Mouse (Mus musculus) olfactory bulb, adult 2 months (tissue): Measurements from ENCODE around the gene Hcrtr2. TPM values are rescaled to one million over a fixed set of nuclear protein-coding genes. Genes with fewer than 3 reads are reported as not detected.

ENCODE experiments used
- H3K27ac ChIP-seq: fragments of 200-500 bp; 2 replicates; pipeline ENCODE4 v1.5.1; 2012; ENCODE audit warnings: low read depth, low read length; ENCODE audit not compliant: insufficient read depth
- H3K4me1 ChIP-seq: fragments of 200-500 bp; 2 replicates; pipeline ENCODE4 v1.6.1; 2012; ENCODE audit warnings: low read length; ENCODE audit not compliant: control insufficient read depth, insufficient read depth
- H3K4me3 ChIP-seq: fragments of 200-500 bp; 2 replicates; pipeline ENCODE4 v1.5.1; 2012; ENCODE audit warnings: mild to moderate bottlenecking, low read depth, low read length, moderate library complexity; ENCODE audit not compliant: insufficient read depth
- CTCF ChIP-seq: fragments of 200-500 bp; IDR thresholded peaks from 2 replicates; pipeline ENCODE4 v1.5.1; 2012; ENCODE audit warnings: low read depth, mild to moderate bottlenecking, low read length, moderate library complexity; ENCODE audit not compliant: insufficient read depth
- POLR2A ChIP-seq: fragments of 200-500 bp; IDR thresholded peaks from 2 replicates; pipeline ENCODE4 v1.6.1; 2012; ENCODE audit warnings: mild to moderate bottlenecking, low read depth, low read length, moderate library complexity; ENCODE audit not compliant: insufficient read depth
- WGBS: fragments of 180-500 bp; shearing (Covaris S2); methylation state at CpG from one replicate; pipeline ENCODE4 v1.1.7; 2018; 5-methylcytosine and 5-hydroxymethylcytosine counted together
- polyA plus RNA-seq: library from polyadenylated mRNA; stranded (reverse); fragments of >200 nt; gene quantifications from 2 replicates; pipeline ENCODE4 v1.2.4, GENCODE M21; 2012; ENCODE audit warnings: low replicate concordance; ENCODE audit not compliant: missing spikeins, insufficient read depth, insufficient read length

The Hcrtr2 gene
- polyA plus RNA-seq, 1 experiment: not detected

GRCm38 (mm10) chr9:76320755-76321154 lies 2.9 kb downstream of the Hcrtr2 start:
- TF ChIP-seq CTCF (no peak), POLR2A (no peak)
- Histone ChIP-seq H3K4me1 (peaks cover 7% of the 10 kb centered on the region; the same call in 1 of the 2 replicates), H3K27ac (no peak overlapping the region), H3K4me3 (no peak overlapping the region)
- 78% methylated on average over 1 of the region's 1 CpGs for WGBS

GRCm38 (mm10) chr9:76318302-76318701 lies 5.4 kb downstream of the Hcrtr2 start:
- peaks cover 4% of the 10 kb centered on the region; the same call in 1 of the 2 replicates for H3K4me1 ChIP-seq
- 88% methylated on average over 4 of the region's 4 CpGs for WGBS

GRCm38 (mm10) chr9:76315096-76315495 lies 8.6 kb downstream of the Hcrtr2 start:
- TF ChIP-seq POLR2A (no peak), CTCF (no peak)
- no peak overlapping the region for H3K27ac ChIP-seq
- H3K4me3 ChIP-seq: no peak overlapping the region
- no peaks in the 10 kb centered on the region for H3K4me1 ChIP-seq

More at GRCm38 (mm10) chr9:76318302-76318701, 5.4 kb downstream of the Hcrtr2 start:
- H3K27ac ChIP-seq: no peak overlapping the region
- H3K4me3 ChIP-seq: no peak overlapping the region
- TF ChIP-seq POLR2A (no peak), CTCF (no peak)

GRCm38 (mm10) chr9:76313921-76314320 lies 9.7 kb downstream of the Hcrtr2 start:
- H3K27ac ChIP-seq: no peak overlapping the region
- no peaks in the 10 kb centered on the region for H3K4me1 ChIP-seq
- no peak overlapping the region for H3K4me3 ChIP-seq
- TF ChIP-seq POLR2A: no peak
- TF ChIP-seq CTCF: no peak

GRCm38 (mm10) chr9:76312221-76312620 lies 11.4 kb downstream of the Hcrtr2 start:
- Histone ChIP-seq H3K27ac (no peak overlapping the region), H3K4me3 (no peak overlapping the region), H3K4me1 (no peaks in the 10 kb centered on the region)
- TF ChIP-seq POLR2A: no peak
- no peak for TF ChIP-seq CTCF
- WGBS: 83% methylated on average over 1 of the region's 1 CpGs

GRCm38 (mm10) chr9:76291384-76291783 lies 32.3 kb downstream of the Hcrtr2 start:
- Histone ChIP-seq H3K4me1 (no peaks in the 10 kb centered on the region), H3K4me3 (no peak overlapping the region), H3K27ac (no peak overlapping the region)
- 84% methylated on average over 5 of the region's 5 CpGs for WGBS
- no peak for TF ChIP-seq CTCF
- TF ChIP-seq POLR2A: no peak

GRCm38 (mm10) chr9:76270886-76271285 lies 52.8 kb downstream of the Hcrtr2 start:
- Histone ChIP-seq H3K4me1 (no peaks in the 10 kb centered on the region), H3K27ac (no peak overlapping the region), H3K4me3 (no peak overlapping the region)
- TF ChIP-seq POLR2A (no peak), CTCF (no peak)

- Histone ChIP-seq H3K4me3 (no peak overlapping the region), H3K27ac (no peak overlapping the region), H3K4me1 (no peaks in the 10 kb centered on the region)
- TF ChIP-seq CTCF (no peak), POLR2A (no peak)
- WGBS: 89% methylated on average over 5 of the region's 5 CpGs
Observed at GRCm38 (mm10) chr9:76257731-76258130, 65.9 kb downstream of the Hcrtr2 start.

GRCm38 (mm10) chr9:76252544-76252943 lies 71.1 kb downstream of the Hcrtr2 start:
- Histone ChIP-seq H3K4me3 (no peak overlapping the region), H3K4me1 (no peaks in the 10 kb centered on the region), H3K27ac (no peak overlapping the region)
- TF ChIP-seq POLR2A: no peak
- WGBS: 87% methylated on average over 7 of the region's 7 CpGs

GRCm38 (mm10) chr9:76252109-76252508 lies 71.5 kb downstream of the Hcrtr2 start:
- H3K4me3 ChIP-seq: no peak overlapping the region
- no peaks in the 10 kb centered on the region for H3K4me1 ChIP-seq
- 93% methylated on average over 4 of the region's 4 CpGs for WGBS
- no peak overlapping the region for H3K27ac ChIP-seq
- TF ChIP-seq CTCF (no peak), POLR2A (no peak)
